ENCODE assay signal across 10 mouse cellular contexts in the genomic region with DNA sequence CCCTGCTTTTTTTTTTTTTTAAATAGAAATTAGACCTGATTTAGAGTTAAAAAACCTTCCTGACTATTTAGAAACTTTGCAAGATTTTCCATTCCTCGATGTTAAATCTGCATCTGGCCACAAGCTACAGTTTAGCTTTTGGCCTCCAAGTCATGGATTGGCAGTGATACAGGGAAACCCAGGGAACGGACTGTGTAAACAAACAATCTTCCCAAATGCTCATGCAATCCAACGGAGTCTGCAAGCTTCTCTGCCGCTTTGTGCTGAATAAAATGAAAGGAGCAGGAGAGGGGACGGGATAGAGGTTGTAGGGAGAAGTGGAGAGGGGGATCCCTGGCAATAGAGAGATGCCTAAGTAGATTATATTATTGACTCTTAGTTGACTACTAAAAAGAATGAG. TPM values are rescaled to one million over a fixed set of nuclear protein-coding genes. Genes with fewer than 3 reads are reported as not detected.
DNase-seq lines count a peak whose midpoint lies in the region; ATAC-seq and TF ChIP-seq lines count a peak whose summit lies in the region.
"Had no signal": no experiment of that assay in that cellular context is flagged by ENCODE, and none has a peak within 500 bp of the region (broad histone marks: within the 10 kb centered on the region; RNA-seq: fewer than 3 reads in every experiment).

No protein-coding gene starts in this region.

- no peak for ATAC-seq in liver, embryonic 11.5 days (replicated peaks; ENCODE audit: low FRiP score)
- no peak for ATAC-seq in frontal cortex, adult (ENCODE audit: low TSS enrichment)

- no peaks in the 10 kb centered on the region for H3K27me3 ChIP-seq in liver, adult 2 months (ENCODE audit: control insufficient read depth, insufficient read depth, low read length)
- no peaks in the 10 kb centered on the region for H3K27me3 ChIP-seq in liver, embryonic 11.5 days (replicated peaks; ENCODE audit: control insufficient read depth, insufficient read depth, low read length)
- H3K27me3 ChIP-seq: neural tube, embryonic 12.5 days had no signal

- H3K4me3 ChIP-seq in liver, adult 2 months (ENCODE audit: insufficient read depth, low read depth, low read length) = no peak overlapping the region
- H3K4me3 ChIP-seq in liver, embryonic 11.5 days (ENCODE audit: low read depth, low read length) = no peak overlapping the region
- H3K4me3 ChIP-seq: neural tube, embryonic 12.5 days had no signal

- H3K4me1 ChIP-seq in liver, adult 2 months (ENCODE audit: control insufficient read depth, insufficient read depth, low read length) = no peaks in the 10 kb centered on the region
- H3K4me1 ChIP-seq in liver, embryonic 11.5 days (replicated peaks; ENCODE audit: control insufficient read depth, insufficient read depth, low read length) = no peaks in the 10 kb centered on the region
- H3K4me1 ChIP-seq: neural tube, embryonic 12.5 days had no signal

- no peak overlapping the region for H3K27ac ChIP-seq in liver, adult 2 months (replicated peaks; ENCODE audit: insufficient read depth, low read depth, low read length)
- no peak overlapping the region for H3K27ac ChIP-seq in liver, embryonic 11.5 days (ENCODE audit: low read depth, low read length)
- H3K27ac ChIP-seq: neural tube, embryonic 12.5 days had no signal

- H3K36me3 ChIP-seq in liver, adult 2 months (ENCODE audit: control insufficient read depth, insufficient read depth, low read length) = no peaks in the 10 kb centered on the region
- H3K36me3 ChIP-seq in liver, embryonic 11.5 days (ENCODE audit: control insufficient read depth, insufficient read depth, low read length) = no peaks in the 10 kb centered on the region
- H3K36me3 ChIP-seq: neural tube, embryonic 12.5 days had no signal

- TF ChIP-seq POLR2A in liver, adult 2 months (IDR thresholded peaks at IDR 0.05; ENCODE audit: extremely low read depth, insufficient read depth, low read length) = no peak

- no peak overlapping the region for H3K9ac ChIP-seq in liver, adult 2 months (ENCODE audit: low read depth, low read length)
- no peak overlapping the region for H3K9ac ChIP-seq in liver, embryonic 11.5 days (ENCODE audit: low read depth, low read length)
- H3K9ac ChIP-seq: neural tube, embryonic 12.5 days had no signal

- H3K79me2 ChIP-seq in liver, adult 2 months (ENCODE audit: control insufficient read depth, insufficient read depth, low read length) = no peaks in the 10 kb centered on the region

- WGBS in liver, adult 2 months = 37% methylated on average over 5 of the region's 5 CpGs
- WGBS in liver, embryonic 11.5 days = 66% methylated on average over 5 of the region's 5 CpGs

- no peak overlapping the region for H3K4me2 ChIP-seq in liver, embryonic 11.5 days
- H3K4me2 ChIP-seq: neural tube, embryonic 12.5 days had no signal

- DNase-seq in adrenal gland, postnatal 10 days = peak; percentile 48
- DNase-seq in adrenal gland, adult 18-20 months (ENCODE audit: low spot score in 2 of 2) = no peak
- peak; percentile 50 for DNase-seq in liver, adult 2 months (ENCODE audit: extremely low read depth, low read depth, low spot score)
- no peak for DNase-seq in liver, embryonic 11.5 days (ENCODE audit: low spot score)
- DNase-seq in heart, postnatal 4 days = peak; percentile 65
- peak; percentile 76 for DNase-seq in skeletal muscle tissue, adult 2 months (ENCODE audit: low read depth, low spot score)
- no peak for DNase-seq in embryo, embryonic 9.5 days (ENCODE audit: extremely low spot score)
- DNase-seq: liver had no signal

- H3K9me3 ChIP-seq in liver, embryonic 11.5 days (ENCODE audit: control insufficient read depth, low read length) = no peaks in the 10 kb centered on the region
- H3K9me3 ChIP-seq: neural tube, embryonic 12.5 days had no signal

- no peak for TF ChIP-seq CTCF in liver, adult 2 months (IDR thresholded peaks at IDR 0.05; ENCODE audit: low read depth, low read length)

RNA-seq across cellular contexts. Expression of a gene that starts 47.8 kb away (rescaled TPM):
- 1 to 10 TPM; 2.2 to 3.7 TPM for total RNA-seq in adrenal gland, postnatal 10 days (2021)
- 1 to 10 TPM; 2.2 to 2.3 TPM for total RNA-seq in adrenal gland, adult 18-20 months (2021)
- total RNA-seq in liver, adult 2 months (2014; rRNA removed) = 2.1 and 3.0 TPM in 2 replicates
- polyA plus RNA-seq in liver, adult 2 months (2012; rRNA removed) = 1.3 and 1.5 TPM in 2 replicates
- 0.29 and 0.58 TPM in 2 replicates for polyA plus RNA-seq in liver, embryonic 11.5 days (2014; fragmentation: Nextera tagmentation; extraction: Ambion mirVana)
- total RNA-seq in heart, postnatal 4 days (2021) = 1 to 10 TPM; 2.4 to 2.6 TPM

Comparison
In these comparisons a context has a peak if more than half of its experiments do, and no peak if none do; other contexts are left out.
1. DNase-seq: peak in adrenal gland, postnatal 10 days (single experiment), liver, adult 2 months (single experiment), heart, postnatal 4 days (single experiment) and skeletal muscle tissue, adult 2 months (single experiment); none in adrenal gland, adult 18-20 months (0 of 2), liver, embryonic 11.5 days (single experiment) and embryo, embryonic 9.5 days (single experiment).